Mouse (Mus musculus): ENCODE measurements at regions not wholly inside any gene's neighbourhood (a gene's known extent, or its start where the extent isn't known, plus 50 kb on each side); places are given as distances from the start of the nearest gene placed in this dataset.

DNA sequence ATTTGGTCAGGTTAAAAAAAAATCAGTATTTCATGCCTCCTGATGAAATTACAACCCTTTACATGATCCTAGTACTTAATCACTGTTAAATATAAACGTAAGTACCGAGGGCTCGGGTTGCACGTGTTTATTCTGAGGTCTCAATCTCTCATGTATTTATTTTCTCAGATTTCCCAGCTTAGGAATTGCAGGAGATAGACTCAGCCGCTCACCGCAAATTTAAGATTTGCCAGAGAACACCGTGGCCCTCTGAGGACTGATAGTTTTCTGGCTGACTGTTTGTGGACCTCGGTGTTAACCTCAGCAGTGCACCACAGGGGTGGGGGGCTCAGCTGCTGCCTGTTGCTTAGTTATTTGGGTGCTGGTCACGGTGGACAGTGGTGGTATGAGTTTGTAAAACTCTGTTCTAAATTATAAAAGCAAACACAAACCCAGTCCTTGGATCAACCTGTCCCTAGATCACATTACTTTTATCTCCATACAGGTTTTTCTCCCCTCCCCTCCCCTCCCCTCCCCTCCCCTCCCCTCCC, 121.6 kb upstream of the Lrig3 start:
- TF ChIP-seq POLR2AphosphoS5 (IDR thresholded peaks at IDR 0.05; ENCODE audit: insufficient replicate concordance, low read depth, low read length), result no peak
- no peak for TF ChIP-seq CTCF (IDR thresholded peaks at IDR 0.05; ENCODE audit: low read depth, low read length)
- TF ChIP-seq GATA2 (IDR thresholded peaks at IDR 0.05; ENCODE audit: borderline replicate concordance, low read depth, low read length), result no peak
- no peak for TF ChIP-seq GATA1 (IDR thresholded peaks at IDR 0.05; ENCODE audit: borderline replicate concordance, low read length)
